Mouse (Mus musculus): ENCODE data around the gene Hoxd9. TPM values are rescaled to one million over a fixed set of nuclear protein-coding genes. Genes with fewer than 3 reads are reported as not detected.

Hoxd9 gene
- polyA plus RNA-seq, 1 experiment from 2014 or later = 8.7 TPM

- TF ChIP-seq CTCF (IDR thresholded peaks at IDR 0.05) = no peak
- CTCF ChIA-PET = no interaction called here
- ATAC-seq (no peak), DNase-seq (ENCODE audit: low read depth, low spot score) (no peak)
- in situ Hi-C loops (cut with MboI; ENCODE audit: low pct_unique_long_range_greater_than_20kb) = loop anchor here (25.0 kb wide), 1 partner anchor 1087 kb away; no protein-coding TSS in a partner anchor
- peaks cover 25% of the 10 kb centered on the region for H3K27me3 ChIP-seq
- POLR2A ChIA-PET = no interaction called here
These were observed 21.8 kb upstream of the Hoxd9 start for GRCm38 (mm10) chr2:74675666-74676282.

- CTCF ChIA-PET = interaction anchor here (1.6 kb wide), 1 partner anchor 10 kb away, joined by 6 read pairs; no protein-coding TSS in a partner anchor
- POLR2A ChIA-PET = interaction anchor here (0.7 kb wide), 1 partner anchor 1555 kb away, joined by 3 read pairs; no protein-coding TSS in a partner anchor
- TF ChIP-seq CTCF (IDR thresholded peaks at IDR 0.05) = no peak
- ATAC-seq (no peak), DNase-seq (ENCODE audit: low read depth, low spot score) (no peak)
- in situ Hi-C loops (cut with MboI; ENCODE audit: low pct_unique_long_range_greater_than_20kb) = loop anchor here (25.0 kb wide), 1 partner anchor 1086 kb away; no protein-coding TSS in a partner anchor
- H3K27me3 ChIP-seq = peaks cover 25% of the 10 kb centered on the region
These were observed 21.0 kb upstream of the Hoxd9 start for GRCm38 (mm10) chr2:74676376-74677052.

- in situ Hi-C loops (cut with MboI; ENCODE audit: low pct_unique_long_range_greater_than_20kb) = loop anchor here (25.0 kb wide), 1 partner anchor 1085 kb away; no protein-coding TSS in a partner anchor
- peaks cover 26% of the 10 kb centered on the region for H3K27me3 ChIP-seq
- POLR2A ChIA-PET = interaction anchor here (0.7 kb wide), 1 partner anchor 1554 kb away, joined by 3 read pairs; no protein-coding TSS in a partner anchor
- DNase-seq (ENCODE audit: low read depth, low spot score) (no peak), ATAC-seq (no peak)
- no peak for TF ChIP-seq CTCF (IDR thresholded peaks at IDR 0.05)
- CTCF ChIA-PET = interaction anchor here (1.2 to 1.6 kb wide), 2 partner anchors 9 to 13 kb away, joined by 4 to 6 read pairs; no protein-coding TSS in a partner anchor
These were observed 20.4 kb upstream of the Hoxd9 start for GRCm38 (mm10) chr2:74677106-74677505.

DNA sequence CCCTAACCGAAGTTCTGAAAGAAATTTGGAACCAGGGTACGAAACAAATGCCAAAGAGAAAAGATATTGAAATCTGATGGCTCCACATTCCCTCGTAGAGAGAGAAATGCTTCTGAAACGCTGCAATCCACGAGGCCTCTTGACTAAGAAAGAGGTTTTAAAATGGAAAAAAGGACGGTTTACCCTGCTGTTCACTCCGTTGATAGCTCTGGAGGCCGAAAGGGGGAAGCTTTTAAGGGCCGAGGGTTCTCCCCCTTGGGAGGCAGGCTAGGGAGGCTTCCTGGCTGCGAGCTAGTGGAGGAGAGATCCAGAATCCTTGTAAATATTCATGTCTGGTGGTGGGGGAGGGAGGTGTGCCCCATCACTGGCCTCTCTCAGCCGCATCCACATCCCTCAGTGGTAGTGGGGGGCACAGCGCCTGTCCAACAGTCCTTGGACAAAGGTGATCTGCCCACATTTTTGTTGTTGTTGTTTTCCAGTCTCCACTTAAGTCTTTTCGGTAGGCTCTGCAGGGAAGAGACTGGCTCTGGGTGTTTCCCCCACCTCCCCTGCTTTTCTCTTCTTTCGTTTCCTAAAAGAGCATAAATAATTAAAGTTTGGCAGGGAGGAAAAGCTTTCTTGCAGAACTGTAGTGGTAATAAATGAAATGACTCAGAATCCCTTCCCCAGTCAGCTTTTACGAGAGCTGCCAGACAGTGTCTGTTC lies 18.5 kb upstream of the Hoxd9 start, which contains the start of gene Hoxd11:
Hoxd11 (plus strand) TSS at position 667 of the 705 bp plus-strand sequence.
- TF ChIP-seq CTCF (IDR thresholded peaks at IDR 0.05) = no peak
- ChIA-PET CTCF (no interaction called here), POLR2A (no interaction called here)
- DNase-seq (ENCODE audit: low read depth, low spot score) (no peak), ATAC-seq (no peak)
- H3K27me3 ChIP-seq = peaks cover 37% of the 10 kb centered on the region
- in situ Hi-C loops (cut with MboI; ENCODE audit: low pct_unique_long_range_greater_than_20kb) = loop anchor here (25.0 kb wide), 1 partner anchor 1083 kb away; no protein-coding TSS in a partner anchor

GRCm38 (mm10) chr2:74679596-74679971 lies 17.9 kb upstream of the Hoxd9 start:
- ATAC-seq = no peak
- ChIA-PET POLR2A (no interaction called here), CTCF (no interaction called here)
- DNase-seq (ENCODE audit: low read depth, low spot score) = no peak
- in situ Hi-C loops (cut with MboI; ENCODE audit: low pct_unique_long_range_greater_than_20kb) = loop anchor here (25.0 kb wide), 1 partner anchor 1083 kb away; no protein-coding TSS in a partner anchor
- no peak for TF ChIP-seq CTCF (IDR thresholded peaks at IDR 0.05)
- H3K27me3 ChIP-seq = peaks cover 42% of the 10 kb centered on the region

- ChIA-PET POLR2A (no interaction called here), CTCF (no interaction called here)
- no peak for TF ChIP-seq CTCF (IDR thresholded peaks at IDR 0.05)
- H3K27me3 ChIP-seq = peaks cover 42% of the 10 kb centered on the region
- ATAC-seq (no peak), DNase-seq (ENCODE audit: low read depth, low spot score) (no peak)
- in situ Hi-C loops (cut with MboI; ENCODE audit: low pct_unique_long_range_greater_than_20kb) = loop anchor here (25.0 kb wide), 1 partner anchor 1082 kb away; no protein-coding TSS in a partner anchor
These were observed 17.5 kb upstream of the Hoxd9 start for GRCm38 (mm10) chr2:74679980-74680379.

GRCm38 (mm10) chr2:74680561-74681398 lies 16.7 kb upstream of the Hoxd9 start:
- TF ChIP-seq CTCF (IDR thresholded peaks at IDR 0.05) = no peak
- DNase-seq (ENCODE audit: low read depth, low spot score) (no peak), ATAC-seq (no peak)
- peaks cover 35% of the 10 kb centered on the region for H3K27me3 ChIP-seq
- CTCF ChIA-PET = no interaction called here
- POLR2A ChIA-PET = no interaction called here
- in situ Hi-C loops (cut with MboI; ENCODE audit: low pct_unique_long_range_greater_than_20kb) = loop anchor here (25.0 kb wide), 1 partner anchor 1082 kb away; no protein-coding TSS in a partner anchor

DNA sequence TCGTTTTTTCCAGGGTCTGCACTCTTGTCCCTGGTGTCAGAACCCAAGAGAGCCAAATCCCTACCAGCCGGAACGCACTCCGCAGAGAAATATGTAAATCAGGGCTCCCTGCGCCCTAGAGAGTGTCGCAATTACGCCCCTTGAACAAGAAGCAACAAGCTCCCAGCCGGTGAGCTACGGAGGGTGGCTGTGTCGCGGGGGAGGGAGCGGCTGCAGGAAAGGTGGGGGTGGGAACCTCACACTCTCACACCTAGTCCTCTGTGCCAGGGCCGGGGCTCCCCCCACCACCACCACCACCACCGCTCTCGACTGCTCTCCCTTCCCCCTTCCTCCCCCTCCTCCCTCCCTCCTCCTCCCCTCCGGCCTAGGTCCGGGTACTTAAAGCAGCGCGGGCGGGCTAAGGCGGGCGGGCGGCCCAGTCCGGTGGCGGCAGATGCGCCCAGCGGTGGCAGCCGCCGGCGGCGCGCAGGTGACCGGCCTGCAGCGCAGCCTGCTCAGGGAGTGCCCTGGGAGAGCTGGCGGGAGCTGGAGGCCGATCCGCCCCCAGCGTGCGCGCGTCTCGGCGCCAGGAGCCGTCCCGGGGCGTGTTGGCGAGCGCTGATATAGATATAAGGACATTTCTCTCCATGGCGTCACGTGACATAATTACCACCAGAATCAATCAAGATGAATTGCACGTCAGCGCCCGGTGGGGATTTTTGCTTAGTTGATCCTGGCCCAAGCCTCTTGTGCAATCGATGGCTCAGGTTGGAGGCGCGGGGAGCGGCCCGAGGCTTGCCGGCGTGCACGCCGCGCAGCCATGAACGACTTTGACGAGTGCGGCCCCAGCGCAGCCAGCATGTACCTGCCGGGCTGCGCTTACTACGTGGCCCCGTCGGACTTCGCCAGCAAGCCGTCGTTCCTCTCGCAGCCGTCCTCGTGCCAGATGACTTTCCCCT lies 15.7 kb upstream of the Hoxd9 start:
- H3K27me3 ChIP-seq = peaks cover 45% of the 10 kb centered on the region
- in situ Hi-C loops (cut with MboI; ENCODE audit: low pct_unique_long_range_greater_than_20kb) = loop anchor here (25.0 kb wide), 1 partner anchor 1080 kb away; no protein-coding TSS in a partner anchor
- ChIA-PET CTCF (no interaction called here), POLR2A (no interaction called here)
- ATAC-seq (no peak), DNase-seq (ENCODE audit: low read depth, low spot score) (no peak)
- no peak for TF ChIP-seq CTCF (IDR thresholded peaks at IDR 0.05)

GRCm38 (mm10) chr2:74682796-74683195 lies 14.7 kb upstream of the Hoxd9 start:
- ChIA-PET POLR2A (no interaction called here), CTCF (no interaction called here)
- no peak for ATAC-seq
- no peak for TF ChIP-seq CTCF (IDR thresholded peaks at IDR 0.05)
- in situ Hi-C loops (cut with MboI; ENCODE audit: low pct_unique_long_range_greater_than_20kb) = loop anchor here (25.0 kb wide), 1 partner anchor 1080 kb away; no protein-coding TSS in a partner anchor
- no peak for DNase-seq (ENCODE audit: low read depth, low spot score)
- H3K27me3 ChIP-seq = peaks cover 54% of the 10 kb centered on the region
